Mouse (Mus musculus): ENCODE measurements at regions not wholly inside any gene's neighbourhood (a gene's known extent, or its start where the extent isn't known, plus 50 kb on each side); places are given as distances from the start of the nearest gene placed in this dataset.

- TF ChIP-seq POLR2A (IDR thresholded peaks at IDR 0.05; ENCODE audit: extremely low read depth, insufficient read depth, low read length) (no peak), CTCF (IDR thresholded peaks at IDR 0.05; ENCODE audit: low read depth, low read length) (no peak)
These were observed 85.0 kb downstream of the Rgs2 start for GRCm38 (mm10) chr1:143918949-143919348.
